Mouse (Mus musculus) liver, adult 2 months (tissue): Measurements from ENCODE around the gene Cic.

Experiments used
- CTCF ChIP-seq: fragments of 200-500 bp; IDR thresholded peaks from 2 replicates; pipeline ENCODE4 v1.5.1; 2011; ENCODE audit warnings: low read depth, low read length, control low read depth
- POLR2A ChIP-seq: fragments of 200-500 bp; IDR thresholded peaks from 2 replicates; pipeline ENCODE4 v1.6.1; 2011; ENCODE audit warnings: low read length, control low read depth; ENCODE audit not compliant: insufficient read depth; ENCODE audit errors: extremely low read depth

GRCm38 (mm10) chr7:25308702-25309318 lies 41.3 kb downstream of the Cic start:
- no peak for TF ChIP-seq CTCF
- no peak for TF ChIP-seq POLR2A
